Mouse (Mus musculus) layer of hippocampus, postnatal 14 days (tissue): ENCODE results near the gene Gga1. TPM values are rescaled to one million over a fixed set of nuclear protein-coding genes. Genes with fewer than 3 reads are reported as not detected.

Source experiments
- DNase-seq, 2 experiments: peaks; one replicate each; pipeline ENCODE4 v3.0.0; 2021 to 2022; ENCODE audit warnings: low spot score in 2 of 2, mixed read lengths in 1 of 2
- long read RNA-seq, 2 experiments: library from polyadenylated mRNA; stranded (forward); transcript quantifications; one replicate each; pipeline ENCODE4 v2.0.0; 2021
- total RNA-seq, 2 experiments: library from RNA; stranded (reverse); gene quantifications; 2 replicates each; pipeline ENCODE4 v1.2.3; 2021

The Gga1 gene
- total RNA-seq = 10 to 100 TPM; 51.3 to 52.4 TPM
- long read RNA-seq, experiment 1, transcript Gga1-201 (17 exons, 3,034 nt) = major isoform, 73 of 94 reads
- long read RNA-seq, experiment 1, partial matches to known transcripts = 5 of 94 reads
- long read RNA-seq, experiment 1, other reads (novel, unspliced or antisense) = 16 of 94 reads
- long read RNA-seq, experiment 2, transcript Gga1-201 (17 exons, 3,034 nt) = major isoform, 70 of 92 reads
- long read RNA-seq, experiment 2, partial matches to known transcripts = 9 of 92 reads
- long read RNA-seq, experiment 2, other reads (novel, unspliced or antisense) = 13 of 92 reads

DNA sequence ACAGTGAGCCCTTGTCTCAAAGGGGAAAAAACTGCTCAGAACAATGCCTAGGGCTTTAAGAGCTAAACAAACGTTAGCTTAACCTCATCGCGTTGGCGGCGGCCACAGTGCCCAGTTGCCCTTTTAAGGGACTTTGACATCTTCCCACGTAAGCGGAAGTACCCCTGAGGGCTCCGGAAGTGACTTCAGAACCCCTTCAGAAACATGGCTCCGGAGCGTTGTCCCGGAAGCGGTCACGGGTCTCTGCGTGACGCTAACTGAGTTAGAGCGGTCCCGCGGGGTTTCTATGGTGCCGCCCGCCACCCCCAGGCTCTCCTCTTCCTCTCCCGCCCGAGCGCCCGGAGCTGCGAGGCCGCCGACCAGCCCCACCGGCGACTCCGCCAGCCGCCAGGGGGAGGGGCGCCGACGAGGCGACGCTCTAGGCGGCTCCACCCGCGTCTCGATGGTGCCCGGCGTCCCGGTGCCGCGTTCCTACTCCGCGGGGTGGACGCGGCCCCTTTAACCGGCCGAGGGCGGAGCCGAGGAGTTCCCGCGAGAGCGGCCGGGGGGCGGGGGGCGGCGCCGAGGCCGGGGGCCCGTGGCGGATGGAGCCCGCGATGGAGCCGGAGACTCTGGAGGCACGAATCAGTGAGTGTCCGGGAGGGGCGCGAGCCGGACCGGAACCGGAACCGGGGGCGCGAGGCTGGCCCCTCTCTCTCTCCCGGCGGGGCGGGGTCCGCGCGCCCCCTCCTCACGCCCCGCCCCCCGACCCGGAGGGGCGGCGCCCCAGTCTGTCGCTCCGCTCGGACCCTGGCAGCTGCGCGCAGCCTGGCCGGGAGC lies at the start of gene Gga1:
Gene Gga1, plus strand, starts transcription at position 200 of the 819 bp plus-strand sequence.
- DNase-seq = peak; percentile 97 to 98

DNA sequence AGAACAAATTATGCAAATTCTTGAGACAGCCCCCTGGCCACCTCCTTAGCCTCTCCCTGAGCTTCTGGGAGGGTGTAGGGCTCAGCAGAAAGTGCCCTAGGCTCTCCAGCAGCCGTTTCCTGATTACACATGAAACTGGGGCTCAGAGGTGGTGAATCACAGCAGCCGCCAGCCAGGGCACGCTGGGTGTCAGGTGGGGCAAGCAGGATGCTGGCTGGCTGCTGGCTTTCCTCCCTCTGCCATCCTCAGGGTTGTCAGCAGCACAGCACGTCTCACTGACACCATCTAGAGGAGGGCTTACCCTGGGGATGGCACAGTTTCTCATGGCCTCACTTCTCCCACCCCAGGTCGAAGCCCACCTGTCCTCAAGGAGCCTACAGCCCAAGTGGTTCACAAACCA lies 48.7 kb upstream of the Gga1 start:
- DNase-seq = no peak

DNA sequence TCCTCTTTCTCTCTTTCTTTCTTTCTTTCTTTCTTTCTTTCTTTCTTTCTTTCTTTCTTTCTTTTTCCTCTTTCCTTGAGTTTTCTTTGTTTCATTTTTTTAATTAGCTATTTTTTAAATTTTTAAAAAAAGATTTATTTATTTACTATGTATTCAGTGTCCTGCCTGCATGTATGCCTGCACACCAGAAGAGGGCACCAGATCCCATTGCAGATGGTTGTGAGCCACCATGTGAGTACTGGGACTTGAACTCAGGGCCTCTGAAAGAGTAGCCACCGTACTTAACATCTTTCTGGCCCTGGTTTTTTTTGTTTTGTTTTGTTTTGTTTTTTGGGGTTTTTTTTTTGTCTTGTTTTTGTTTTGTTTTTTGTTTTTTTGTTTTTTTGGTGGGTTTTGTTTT lies 47.4 kb upstream of the Gga1 start:
- DNase-seq = no peak

DNA sequence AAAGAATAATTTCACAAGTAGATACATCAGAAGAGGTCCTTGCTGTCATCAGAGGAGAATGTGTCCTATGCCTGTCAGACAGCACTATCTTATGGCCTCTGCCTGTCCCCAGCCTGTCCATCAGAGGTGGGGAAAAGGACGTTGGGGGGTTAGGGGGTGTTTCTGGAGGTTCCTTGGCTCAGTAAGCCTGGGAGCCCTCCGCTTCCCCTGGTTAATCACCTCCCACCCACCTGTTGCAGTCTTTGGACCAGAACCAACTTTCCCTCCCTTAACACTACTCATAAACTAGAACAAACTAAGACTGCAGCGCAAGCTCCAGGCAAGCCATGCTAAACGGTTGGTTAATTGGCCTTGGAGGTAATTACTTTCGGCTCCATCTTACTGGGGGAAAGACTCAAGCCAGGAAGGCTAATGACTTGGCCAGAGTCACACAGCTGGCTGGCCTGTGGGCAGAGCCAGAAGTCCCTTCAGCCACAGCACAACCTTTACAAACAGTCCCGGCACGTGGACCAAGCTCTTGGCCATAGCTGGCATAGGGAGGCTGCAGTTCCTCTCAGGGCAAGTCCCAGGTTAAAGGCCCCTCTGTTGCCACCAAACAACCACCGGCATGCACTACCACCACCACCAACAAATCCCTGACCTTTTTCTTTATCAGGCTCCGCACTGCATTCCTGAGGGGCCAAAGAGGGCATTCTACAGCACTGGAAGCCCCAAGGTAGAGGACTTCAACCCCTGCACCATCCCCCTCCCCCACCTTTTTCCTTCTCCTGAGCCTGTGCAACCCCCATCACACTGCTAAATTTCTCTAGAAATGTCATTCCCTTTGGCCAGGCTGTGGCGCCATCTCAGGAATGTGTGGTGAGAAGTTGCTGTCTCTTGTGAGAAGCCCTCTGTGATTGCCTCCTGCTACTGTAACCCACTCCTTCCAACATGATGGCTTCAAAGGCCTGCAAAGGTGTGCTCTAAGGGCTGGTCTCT lies 46.0 kb upstream of the Gga1 start:
- peak in 1 of 2 experiments; percentile 46 for DNase-seq

- no peak for DNase-seq
These were observed 45.0 kb upstream of the Gga1 start for GRCm38 (mm10) chr15:78831720-78832657.

DNA sequence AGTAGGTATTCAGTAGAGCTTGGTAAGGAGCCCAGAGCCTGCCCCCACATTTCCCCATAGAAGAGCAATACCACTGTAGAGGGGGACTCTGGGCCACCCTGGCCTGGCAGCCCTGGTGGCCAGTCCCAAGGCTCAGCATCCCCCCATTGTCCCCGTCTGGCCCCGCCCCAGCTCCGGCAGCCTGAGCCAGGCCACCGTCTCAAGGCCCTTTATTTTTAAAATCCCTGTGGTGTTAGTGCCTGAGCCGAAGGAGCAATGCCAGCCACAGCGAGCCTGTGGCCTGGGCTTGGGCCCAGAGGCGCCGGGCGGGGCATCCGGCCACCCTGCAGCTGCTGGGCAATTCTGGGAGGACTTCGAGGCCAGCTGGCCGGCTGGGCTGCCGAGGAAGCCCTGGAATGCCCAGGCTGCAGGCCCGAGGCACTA lies 44.3 kb upstream of the Gga1 start:
- DNase-seq = peak; percentile 75 to 83

- DNase-seq = no peak
These were observed 43.4 kb upstream of the Gga1 start for GRCm38 (mm10) chr15:78833582-78833981.

GRCm38 (mm10) chr15:78834233-78835005 lies 42.6 kb upstream of the Gga1 start:
- no peak for DNase-seq

DNA sequence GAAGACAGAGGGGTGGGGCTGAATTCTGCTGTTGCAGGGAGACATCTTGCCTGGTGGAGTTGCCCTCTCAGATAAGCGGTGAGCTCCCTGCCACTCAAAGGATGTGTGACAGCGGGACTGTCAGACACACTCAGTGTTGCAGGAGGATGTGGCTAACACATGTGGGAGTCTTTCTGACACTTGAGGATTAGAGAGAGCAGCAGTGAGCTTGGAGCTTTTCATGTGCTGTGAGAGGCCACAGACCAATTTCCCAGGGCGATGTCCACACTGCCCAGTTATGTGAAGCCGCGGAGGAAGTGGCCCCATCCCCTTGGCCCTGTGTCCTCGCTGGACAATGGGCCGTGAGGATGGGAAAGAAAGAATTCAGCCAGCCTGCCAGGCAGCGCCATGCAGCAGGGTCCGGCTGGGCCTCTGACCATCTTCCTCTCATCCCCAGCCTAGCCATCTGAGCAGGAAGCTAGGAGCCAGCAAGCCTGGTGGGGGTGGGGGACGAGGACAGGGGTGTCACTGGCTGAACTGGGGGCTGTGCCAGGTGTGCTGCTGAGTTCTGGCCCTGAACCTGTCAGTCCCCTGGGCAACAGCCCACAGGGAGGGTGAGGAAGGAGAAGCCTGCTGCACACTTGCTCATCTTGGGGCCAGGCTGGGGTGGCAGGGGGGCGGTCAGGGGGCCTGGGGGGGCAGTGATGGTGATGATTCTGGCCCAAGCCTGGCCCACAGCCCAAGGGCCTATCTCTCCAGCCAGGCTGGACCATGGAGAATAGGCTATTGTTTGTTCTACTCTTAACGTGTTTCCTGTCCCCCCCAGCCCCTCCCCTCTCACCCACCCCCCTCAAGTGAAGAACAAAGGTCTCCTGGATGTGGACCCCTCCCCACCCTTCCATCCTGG lies 41.5 kb upstream of the Gga1 start:
- DNase-seq = no peak

GRCm38 (mm10) chr15:78836086-78836621 lies 40.8 kb upstream of the Gga1 start:
- DNase-seq = no peak

- DNase-seq = no peak
These were observed 37.2 kb upstream of the Gga1 start for GRCm38 (mm10) chr15:78839744-78840143.

- DNase-seq = no peak
These were observed 36.7 kb upstream of the Gga1 start for GRCm38 (mm10) chr15:78840241-78840640.

DNA sequence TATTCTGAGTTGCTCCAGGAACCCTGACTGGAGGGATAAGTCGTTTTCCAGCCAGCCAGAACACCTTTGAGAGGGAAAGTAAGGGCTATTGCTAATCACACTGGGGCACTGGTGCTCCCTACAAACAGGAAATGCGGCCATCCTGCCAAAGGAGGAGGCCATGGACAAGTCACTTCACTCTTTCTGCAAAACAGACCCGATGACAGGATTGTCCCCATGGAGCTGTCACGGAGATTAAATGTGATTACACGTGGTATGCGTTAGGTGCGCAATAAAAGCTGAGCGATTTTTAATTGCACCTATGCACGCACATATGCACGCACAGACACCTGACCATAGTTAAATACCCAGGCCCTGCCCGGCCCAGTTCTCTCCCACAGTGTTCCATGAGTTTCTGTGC lies 36.2 kb upstream of the Gga1 start:
- no peak for DNase-seq

GRCm38 (mm10) chr15:78841161-78841790 lies 35.7 kb upstream of the Gga1 start:
- DNase-seq = no peak

GRCm38 (mm10) chr15:78842371-78843163 lies 34.4 kb upstream of the Gga1 start, which contains the start of gene Cdc42ep1:
Gene Cdc42ep1 (plus strand): TSS chr15:78842624.
- DNase-seq = no peak

- no peak for DNase-seq
These were observed 33.2 kb upstream of the Gga1 start for GRCm38 (mm10) chr15:78843581-78844469.
